Mouse (Mus musculus): ENCODE measurements around the gene Chka.

GRCm38 (mm10) chr19:3829863-3830262, 21.7 kb upstream of the Chka start:
- no peak for TF ChIP-seq CTCF (IDR thresholded peaks at IDR 0.05; ENCODE audit: borderline replicate concordance, control insufficient read depth, extremely low read depth, insufficient read depth, low read length, poor library complexity)
- TF ChIP-seq POLR2A (IDR thresholded peaks at IDR 0.05; ENCODE audit: control insufficient read depth, extremely low read depth, insufficient read depth, low read length, poor library complexity) = no peak

Measured in thymus, adult 2 months (tissue).